Mouse (Mus musculus) embryo, embryonic 9.5 days (tissue): ENCODE measurements around the gene Pcsk2.

ENCODE experiments used
- DNase-seq: peaks from one replicate; pipeline ENCODE4 v3.0.0-alpha.2; 2017; ENCODE audit errors: extremely low spot score

Pcsk2 gene

DNA sequence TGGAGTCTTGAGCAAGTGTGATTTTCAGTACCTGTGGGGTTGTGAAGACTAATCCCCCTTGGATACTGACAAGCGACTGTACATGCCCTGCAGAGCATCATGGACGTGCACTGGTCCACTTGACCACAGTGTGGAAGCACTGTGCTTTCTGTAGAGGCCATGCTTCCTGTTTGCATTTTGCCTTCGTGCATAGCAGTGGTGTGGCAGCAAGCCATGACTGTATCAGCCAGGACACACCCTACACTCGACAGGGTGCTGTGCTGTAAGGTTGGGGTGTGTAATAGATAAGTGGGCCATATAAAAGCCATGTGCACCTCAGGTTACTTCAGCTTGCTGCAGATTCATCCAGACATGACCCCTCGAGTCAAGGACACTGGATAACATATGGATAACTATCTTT is 292.7 kb downstream of the Pcsk2 start:
- DNase-seq = no peak

DNA sequence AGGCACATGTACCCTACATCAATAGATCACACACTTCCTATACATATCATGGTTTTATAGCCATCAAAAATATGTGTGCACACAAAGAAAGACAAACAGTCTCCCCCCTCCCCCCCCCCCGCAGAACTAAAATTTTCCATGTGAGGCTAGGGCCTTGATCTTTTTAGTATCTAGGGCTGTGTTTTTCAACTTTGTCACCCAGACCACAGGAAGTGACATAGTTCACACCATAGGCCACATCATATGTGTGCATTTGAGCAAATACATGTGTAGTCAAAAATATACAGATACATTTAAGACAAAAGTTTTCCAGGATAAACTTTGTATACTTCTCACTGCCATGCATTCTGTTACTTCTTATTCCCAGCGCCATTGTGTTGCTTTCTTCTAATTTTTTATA is 293.5 kb downstream of the Pcsk2 start:
- no peak for DNase-seq

DNA sequence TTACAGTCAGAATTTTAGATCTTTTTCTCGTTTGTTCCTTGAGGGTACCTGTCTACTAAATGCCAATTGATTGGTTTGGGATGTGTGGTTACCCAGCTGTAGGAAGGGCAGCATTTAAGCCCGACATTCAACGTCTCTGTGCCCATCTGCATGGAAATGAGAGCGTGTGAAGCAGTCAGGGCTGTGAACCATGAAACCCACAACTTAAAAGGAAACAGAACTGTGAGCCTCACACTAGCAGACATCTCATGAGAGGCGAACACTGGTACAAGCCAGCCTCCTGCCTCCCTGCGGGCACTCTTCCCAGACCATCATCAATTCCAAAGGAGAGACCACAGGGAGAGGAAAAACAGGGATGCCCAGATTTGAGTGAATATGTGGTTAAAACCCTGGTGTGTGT is 294.9 kb downstream of the Pcsk2 start:
- no peak for DNase-seq

DNA sequence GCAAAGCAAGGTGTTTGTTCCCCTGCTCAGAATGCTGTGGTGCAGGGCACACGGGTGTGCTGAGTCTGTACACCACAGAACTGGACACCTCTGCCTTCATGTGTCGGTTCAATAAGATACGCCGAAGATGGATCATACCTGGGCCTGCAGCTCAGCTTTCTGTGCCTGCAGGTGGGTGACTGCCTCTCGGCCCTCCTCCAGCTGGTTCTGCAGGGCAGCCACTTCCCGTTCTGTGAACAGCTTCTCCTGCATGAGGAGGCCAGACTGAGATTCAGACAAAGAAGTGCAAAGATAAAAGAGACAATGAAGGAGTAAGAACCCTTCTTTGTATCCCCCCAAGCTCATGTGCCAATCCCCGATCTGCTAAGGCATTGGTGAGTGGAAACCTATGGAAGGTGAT is 295.6 kb downstream of the Pcsk2 start:
- no peak for DNase-seq

GRCm38 (mm10) chr2:143844779-143845178 is 298.8 kb downstream of the Pcsk2 start:
- DNase-seq = no peak

DNA sequence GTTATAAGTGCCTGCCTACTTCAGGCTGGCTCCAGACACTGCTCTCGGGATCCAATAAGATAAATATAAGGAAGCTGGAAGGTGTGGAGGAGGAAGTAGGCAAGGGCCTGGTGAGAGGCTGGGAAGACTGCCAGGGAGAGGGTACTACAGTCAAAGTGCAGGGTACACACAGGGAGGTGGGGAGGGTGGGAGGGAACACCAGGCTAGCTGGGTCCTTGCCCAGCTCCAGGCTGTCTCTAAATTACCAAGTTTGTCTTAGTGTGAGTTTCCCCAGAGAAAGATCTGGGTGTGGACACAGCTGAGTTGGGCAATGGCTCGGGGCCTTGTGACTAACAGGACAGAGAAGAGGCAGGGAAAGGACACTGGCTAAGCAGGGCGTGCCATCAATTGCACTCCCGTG is 300.8 kb downstream of the Pcsk2 start:
- no peak for DNase-seq

GRCm38 (mm10) chr2:143847291-143847690 is 301.3 kb downstream of the Pcsk2 start:
- DNase-seq = no peak

DNA sequence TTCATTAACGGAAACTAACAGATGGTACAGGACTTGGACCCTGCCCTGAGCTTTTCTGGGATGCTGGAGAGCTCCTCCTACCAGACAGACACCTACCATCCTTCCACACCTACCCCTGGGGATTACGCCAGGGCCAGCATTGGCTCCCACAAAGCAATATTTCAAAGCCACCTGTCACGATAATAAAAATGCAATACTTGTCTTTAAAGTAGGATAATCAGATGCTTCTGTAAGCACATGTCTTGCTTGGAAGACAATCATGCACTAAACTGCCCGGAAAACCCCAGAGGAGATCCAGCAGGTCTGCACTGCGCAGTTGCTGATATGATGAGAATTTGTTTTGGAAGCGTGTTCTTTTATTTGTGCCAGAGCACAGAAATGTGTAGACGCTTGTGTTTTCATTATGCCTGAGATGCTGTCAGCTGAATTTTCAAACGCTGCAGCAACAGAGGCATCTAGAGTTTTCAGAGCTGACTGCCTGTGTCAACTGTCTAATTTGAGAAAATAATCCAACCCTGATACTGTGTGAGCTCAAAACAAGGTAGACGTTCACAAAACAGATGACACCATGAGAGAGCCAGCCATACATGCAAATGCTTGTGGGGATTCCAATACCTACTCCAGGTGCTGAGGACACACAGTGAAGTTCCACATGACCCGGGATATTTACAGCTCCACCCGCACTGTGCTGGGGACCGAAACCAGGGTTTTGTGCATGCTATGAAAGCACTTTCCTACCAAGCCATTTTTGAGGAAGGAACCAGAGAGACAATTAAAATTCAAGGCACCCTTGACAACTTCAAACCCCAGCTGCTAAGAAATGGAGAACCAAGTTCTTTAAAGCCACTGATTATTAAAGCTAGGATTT is 305.6 kb downstream of the Pcsk2 start:
- DNase-seq = no peak

DNA sequence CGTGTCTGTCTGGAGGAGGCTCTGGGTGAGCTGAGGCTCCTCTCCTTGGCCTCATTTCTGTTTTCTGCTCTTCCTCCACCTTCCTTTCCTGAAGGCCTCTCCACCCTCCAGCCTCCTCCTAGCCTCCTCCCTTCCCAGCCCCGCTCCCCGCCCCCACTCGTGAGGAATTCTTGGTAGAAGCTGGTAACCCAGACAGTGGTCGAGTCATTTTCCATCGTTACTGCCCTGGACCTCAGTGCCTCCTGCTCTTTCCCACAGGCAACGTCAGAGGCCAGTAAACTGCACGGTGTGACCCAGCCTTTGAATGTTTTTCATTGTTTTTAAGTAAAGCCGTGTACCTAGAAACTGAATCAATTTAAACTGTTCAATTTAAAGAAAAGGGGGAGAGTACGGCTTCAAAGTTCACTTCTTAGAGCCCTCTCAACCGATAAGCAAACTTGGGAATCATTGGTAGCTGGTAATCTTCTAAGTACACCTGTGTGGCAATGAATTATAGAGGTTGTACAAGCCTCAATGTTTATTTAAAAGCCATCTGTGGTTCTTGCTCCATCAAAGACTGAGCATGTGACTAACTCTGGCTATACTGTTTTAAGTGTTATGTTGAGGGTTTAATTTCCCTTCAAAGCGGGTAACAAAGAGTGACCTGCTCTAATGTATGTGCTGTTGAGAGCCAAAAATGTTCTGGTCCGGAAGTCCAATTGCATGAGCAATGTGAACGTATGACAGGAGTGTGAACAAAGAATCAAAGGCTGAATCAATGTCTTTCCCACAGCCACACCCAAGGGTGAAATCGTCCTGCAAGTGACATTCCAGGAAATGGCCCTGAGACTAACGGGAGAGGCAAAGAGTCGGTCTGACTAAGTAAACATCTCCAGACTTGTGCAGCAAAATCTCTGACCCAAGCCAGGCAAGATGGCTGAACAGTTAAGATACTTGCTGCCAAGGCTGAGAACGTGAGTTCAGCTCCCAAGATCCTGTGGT is 306.6 kb downstream of the Pcsk2 start:
- no peak for DNase-seq

GRCm38 (mm10) chr2:143853447-143853846 is 307.5 kb downstream of the Pcsk2 start:
- no peak for DNase-seq

DNA sequence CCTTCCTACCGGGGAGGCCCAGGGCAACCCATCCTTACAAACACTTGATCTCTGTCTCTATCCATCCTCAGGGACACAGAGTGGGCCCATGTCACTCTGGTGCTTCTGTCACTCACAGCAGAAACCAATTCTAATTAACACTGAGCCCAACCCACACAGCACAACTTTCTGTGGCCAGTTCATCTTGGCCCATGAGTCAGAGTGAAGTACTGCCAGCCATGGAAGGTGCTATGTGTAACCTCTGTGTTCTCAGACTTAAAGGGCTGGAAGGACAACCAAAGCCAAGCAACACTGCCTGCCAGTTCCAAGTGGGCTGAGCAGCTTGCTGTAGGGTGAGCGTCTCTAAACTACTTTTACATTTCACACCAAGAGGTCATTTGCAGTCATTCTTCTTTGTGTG is 313.2 kb downstream of the Pcsk2 start:
- no peak for DNase-seq

DNA sequence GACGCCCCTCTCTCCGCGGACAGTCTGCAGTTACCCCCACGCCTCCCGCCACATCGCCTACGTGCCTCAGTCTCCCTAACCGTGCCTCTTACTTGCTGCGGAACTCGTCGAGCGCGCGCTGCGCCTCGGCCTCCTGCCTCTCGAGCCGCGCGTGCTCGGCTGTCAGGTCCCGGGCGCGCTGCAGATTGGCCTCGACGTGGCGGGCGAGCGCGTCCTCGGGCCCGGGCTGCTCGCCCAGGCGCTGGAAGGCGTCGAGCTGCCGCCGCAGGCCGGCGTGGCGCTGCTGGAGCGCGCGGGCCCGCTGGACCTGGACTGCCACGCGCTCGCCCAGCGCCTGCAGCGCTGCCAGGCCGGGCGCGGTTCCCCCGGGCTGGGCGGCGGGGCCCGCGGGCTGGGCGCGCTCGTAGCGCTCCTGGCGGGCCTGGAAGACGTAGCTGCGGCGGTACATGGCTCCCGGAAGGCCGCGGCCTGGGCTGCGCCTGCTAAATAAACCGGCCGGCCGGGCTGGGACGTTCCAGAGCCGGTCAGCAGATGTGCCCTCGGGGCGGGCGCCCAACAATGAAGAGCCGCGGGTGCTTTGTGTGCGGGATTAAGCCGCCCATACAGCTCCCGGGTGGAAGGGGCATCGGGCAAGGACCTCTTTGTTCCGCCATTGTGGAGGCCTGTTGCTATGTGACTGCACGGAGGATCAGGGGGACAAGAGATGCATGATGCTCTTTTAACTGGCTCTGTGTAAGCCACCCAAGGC is 316.7 kb downstream of the Pcsk2 start, which contains the start of gene Bfsp1:
Gene Bfsp1, minus strand, starts transcription at position 690 of the 748 bp plus-strand sequence.
- peak; percentile 78 for DNase-seq

DNA sequence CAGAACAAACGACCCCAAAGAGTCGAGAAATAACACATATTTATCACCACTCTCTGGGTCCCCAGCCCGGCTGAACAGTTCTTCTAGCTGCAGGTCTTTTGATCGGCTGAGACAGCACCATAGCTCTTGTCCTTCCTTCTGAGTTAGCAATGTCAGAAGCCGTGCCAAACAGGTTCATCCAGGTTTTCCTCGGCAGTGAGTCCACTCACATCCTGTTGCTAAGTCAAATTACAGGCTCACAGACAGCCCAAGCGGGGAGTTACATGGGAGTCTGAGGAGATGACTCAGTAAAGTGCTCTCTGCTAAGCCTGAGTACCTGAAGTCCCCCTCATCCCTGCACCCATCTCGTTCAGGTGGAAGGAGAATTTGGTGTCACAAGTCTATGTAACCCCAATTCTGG is 318.6 kb downstream of the Pcsk2 start:
- no peak for DNase-seq
